Mouse (Mus musculus): ENCODE measurements around the gene Spata20.

GRCm38 (mm10) chr11:94508976-94509375 lies 23.0 kb upstream of the Spata20 start:
- TF ChIP-seq GATA1 (IDR thresholded peaks at IDR 0.05; ENCODE audit: borderline replicate concordance, low read length), result no peak
- TF ChIP-seq FLI1 (IDR thresholded peaks at IDR 0.05; ENCODE audit: low read length), result no peak

Data from megakaryocyte, embryonic 14.5 days (primary cell).